Mouse (Mus musculus) heart, postnatal 14 days (tissue): ENCODE data around the gene Serac1. TPM values are rescaled to one million over a fixed set of nuclear protein-coding genes. Genes with fewer than 3 reads are reported as not detected.
A peak's percentile ranks its signal among the peaks of the same experiment; 100 is the strongest.

Experiments used
- DNase-seq, 2 experiments: peaks; one replicate each; pipeline ENCODE4 v3.0.0; 2021 to 2022
- intact Hi-C: fragments of 180-260 bp; cut with DNase I; formaldehyde crosslinking; loops from one replicate; pipeline ENCODE4 v1.15.1; 2025
- long read RNA-seq, 2 experiments: library from polyadenylated mRNA; stranded (forward); transcript quantifications; one replicate each; pipeline ENCODE4 v2.0.0; 2021
- total RNA-seq, 2 experiments: library from RNA; stranded (reverse); gene quantifications; 2 replicates each; pipeline ENCODE4 v1.2.3; 2021

Serac1 gene
- total RNA-seq, result 1 to 10 TPM; 7.6 to 7.9 TPM
- long read RNA-seq, experiment 1, full-length matches to known transcripts, result 7 of 13 reads
- long read RNA-seq, experiment 1, partial matches to known transcripts, result 0 of 13 reads
- long read RNA-seq, experiment 1, other reads (novel, unspliced or antisense), result 6 of 13 reads
- long read RNA-seq, experiment 2, full-length matches to known transcripts, result 5 of 8 reads
- long read RNA-seq, experiment 2, partial matches to known transcripts, result 0 of 8 reads
- long read RNA-seq, experiment 2, other reads (novel, unspliced or antisense), result 3 of 8 reads

DNA sequence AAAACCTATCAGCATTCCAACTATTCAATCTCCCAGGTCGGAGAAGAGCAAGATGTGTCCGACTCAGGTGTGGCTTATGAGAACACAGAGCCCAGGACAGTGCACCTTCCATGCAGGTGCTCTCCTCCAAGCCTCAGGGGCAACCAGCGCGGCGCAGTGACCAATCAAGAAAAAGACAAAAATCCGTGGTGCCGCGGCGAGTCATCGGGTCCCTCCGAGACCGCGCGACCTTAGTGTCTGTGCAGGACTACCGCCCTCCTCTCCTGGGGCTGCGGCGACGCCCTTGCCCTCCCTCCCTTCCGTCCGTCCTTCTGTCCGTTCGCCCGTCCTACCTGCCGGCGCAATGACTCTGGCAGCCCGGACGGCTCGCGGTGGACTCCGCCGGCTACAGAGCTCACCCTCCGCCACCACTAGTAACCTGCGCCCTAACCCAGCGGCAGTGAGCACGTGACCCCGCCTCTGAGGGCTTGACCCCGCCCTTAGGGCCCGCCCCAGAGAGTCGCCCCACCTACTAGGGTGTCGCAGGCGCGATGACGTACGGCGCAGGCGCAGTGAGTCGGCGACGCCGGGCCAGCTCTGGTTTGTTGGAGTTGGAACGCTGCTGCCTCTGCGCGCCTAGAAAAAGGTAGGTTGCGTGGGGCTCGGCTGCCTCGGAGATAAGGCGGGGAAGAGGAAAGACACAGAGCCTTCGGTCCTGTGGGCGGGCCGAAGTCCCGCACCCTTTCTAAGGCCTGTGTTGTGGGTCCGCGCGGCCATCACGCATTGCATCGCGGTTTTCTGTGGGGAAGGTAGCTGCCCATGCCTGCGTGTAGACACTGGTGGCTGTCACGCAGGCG is at the start of gene Serac1, which contains the start of gene Gtf2h5:
TSS of gene Serac1 (minus strand) at position 455 of the 836 bp plus-strand sequence.
TSS of gene Gtf2h5 (plus strand) at position 500 of the 836 bp plus-strand sequence.
- intact Hi-C loops, result no loop called here
- DNase-seq, result peak; percentile 98 to 99

DNA sequence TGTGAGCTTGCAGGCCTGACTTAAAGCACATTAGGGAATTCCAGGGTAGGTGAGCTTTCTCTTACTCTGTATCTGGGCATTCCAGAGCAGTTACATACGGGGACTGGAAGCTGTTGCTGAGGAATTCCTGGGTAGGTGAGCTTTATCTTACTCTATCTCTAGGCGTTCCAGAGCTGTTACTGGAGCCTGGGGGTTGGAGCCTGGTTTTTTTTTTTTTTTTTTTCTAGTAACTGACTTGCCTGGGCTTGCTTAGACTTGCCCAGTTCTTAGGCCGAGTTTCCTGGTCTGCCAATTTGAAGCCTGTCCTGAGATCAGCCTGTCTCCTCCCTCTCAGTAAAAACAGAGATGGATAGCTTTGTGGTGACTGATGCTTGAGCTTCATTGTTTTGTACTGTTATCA is 48.5 kb upstream of the Serac1 start:
- intact Hi-C loops, result no loop called here
- DNase-seq, result no peak

DNA sequence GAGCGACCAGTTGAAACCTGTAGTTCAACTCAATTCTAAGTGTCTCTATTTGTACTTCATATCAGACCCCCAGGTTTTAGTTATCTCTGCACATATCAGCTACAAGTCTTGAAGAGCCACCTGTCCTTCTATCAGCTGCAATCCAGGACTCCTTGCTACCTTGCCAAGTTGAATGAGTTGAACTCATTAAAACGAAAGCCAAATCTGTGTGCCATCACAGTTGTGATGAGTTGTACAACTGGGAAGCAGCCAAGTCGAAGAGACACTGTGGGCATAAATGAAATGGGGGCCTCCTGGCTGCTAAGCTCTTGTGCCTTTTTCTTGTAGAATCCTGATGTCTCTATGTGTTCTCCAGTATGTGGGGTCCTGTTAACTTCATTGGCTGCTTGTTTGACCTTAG is 45.9 kb upstream of the Serac1 start:
- no peak for DNase-seq
- intact Hi-C loops, result no loop called here

DNA sequence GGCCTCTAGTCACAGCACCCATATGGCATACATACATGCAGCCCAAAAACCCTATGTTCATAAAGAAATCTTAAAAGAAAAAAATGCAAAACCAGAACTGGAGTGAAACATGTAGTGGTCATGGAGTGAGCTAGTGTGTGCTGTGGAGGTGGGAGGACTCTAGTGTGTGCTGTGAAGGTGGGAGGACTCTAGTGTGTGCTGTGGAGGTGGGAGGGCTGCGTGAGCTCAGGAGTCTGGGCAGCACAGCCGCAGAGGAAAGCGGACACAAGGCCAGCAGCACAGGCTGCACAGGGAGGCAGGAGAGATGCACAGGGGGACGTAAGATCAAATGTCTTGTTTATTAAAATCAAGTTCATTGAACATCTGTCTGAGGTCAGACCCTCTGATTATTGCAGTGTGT is 44.2 kb upstream of the Serac1 start:
- no peak for DNase-seq
- intact Hi-C loops, result no loop called here

DNA sequence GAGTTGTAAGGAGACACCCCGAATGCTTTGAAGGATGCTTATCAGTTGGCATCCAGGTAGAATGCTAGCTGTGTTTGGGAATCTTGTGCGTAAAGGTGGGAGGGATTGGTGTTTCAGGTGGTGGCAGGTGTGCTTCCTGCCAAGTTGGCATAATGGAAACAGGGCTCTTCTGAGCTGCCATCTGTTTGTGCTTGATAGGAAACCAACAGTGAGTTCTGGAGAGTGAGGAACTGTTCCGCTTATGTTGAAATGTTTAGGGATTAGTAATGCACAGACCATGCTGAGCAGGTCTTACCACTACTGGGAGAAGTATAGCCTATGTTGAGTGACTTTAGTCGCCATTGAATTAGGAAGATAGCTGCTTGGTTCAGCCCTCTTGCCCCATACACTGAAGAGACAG is 39.3 kb upstream of the Serac1 start:
- intact Hi-C loops, result no loop called here
- no peak for DNase-seq

DNA sequence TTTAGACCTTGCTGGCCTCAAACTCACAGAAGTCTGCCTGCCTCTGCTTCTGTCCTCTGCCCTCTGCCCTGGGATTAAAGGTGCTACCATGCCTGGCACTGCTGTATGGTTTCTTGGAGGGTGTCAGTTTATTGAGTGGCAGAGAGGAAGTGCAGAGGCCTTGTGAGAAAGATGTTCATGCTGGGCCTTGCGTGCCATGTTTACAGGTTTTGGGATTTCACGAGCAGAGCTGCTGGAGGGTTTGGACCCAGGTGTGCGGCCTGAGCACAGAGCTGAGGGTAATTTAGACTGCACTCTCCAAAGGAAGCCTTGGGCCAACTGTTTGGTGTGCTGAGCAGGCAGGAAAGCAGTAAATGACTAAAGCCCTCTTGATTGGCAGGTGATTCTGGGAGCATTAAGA is 38.4 kb upstream of the Serac1 start:
- no peak for DNase-seq
- intact Hi-C loops, result no loop called here

DNA sequence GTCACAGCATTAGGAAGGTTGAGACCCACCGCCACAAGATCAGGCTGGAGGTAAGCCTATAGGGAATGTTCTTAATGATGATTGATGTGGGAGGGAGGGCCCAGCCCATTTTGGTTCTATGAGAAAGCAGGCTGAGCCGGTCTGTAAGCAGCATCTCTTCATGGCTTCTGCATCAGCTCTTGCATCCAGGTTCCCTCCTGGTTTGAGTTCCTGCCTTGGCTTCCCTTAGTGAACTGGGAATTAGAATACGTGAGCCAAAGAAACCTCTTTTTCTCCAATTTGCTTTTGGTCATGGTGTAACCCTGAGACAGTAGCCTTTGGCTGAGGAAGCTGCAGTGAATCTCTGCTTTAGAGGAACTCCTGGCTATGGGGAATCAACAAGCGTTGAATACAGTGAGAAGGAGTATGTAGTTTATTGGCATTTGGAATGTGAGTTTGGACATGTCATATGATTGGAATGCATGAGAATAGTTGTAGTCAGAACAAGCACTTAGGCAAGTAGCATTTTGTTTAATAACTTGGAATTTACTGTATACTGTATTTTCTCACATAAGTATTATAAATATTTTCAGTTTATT is 37.7 kb upstream of the Serac1 start:
- no peak for DNase-seq
- intact Hi-C loops, result no loop called here

DNA sequence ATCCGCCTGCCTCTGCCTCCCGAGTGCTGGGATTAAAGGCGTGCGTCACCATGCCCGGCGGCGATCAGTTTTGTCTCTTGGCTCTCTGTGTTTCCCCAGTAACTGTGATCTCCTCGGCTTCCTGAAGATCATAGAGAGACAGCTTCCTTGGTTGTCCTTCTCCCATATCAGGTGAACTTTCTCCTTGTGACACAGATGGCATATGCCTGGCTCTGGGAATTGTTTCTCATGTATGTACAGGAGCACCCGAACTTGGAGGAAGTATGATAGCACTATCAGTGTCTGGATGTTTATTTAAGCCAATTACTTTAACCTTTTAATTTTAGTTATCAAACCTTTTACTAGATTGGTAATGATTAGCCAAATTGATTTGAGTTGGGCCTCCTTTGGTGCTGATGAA is 35.5 kb upstream of the Serac1 start:
- intact Hi-C loops, result no loop called here
- no peak for DNase-seq

DNA sequence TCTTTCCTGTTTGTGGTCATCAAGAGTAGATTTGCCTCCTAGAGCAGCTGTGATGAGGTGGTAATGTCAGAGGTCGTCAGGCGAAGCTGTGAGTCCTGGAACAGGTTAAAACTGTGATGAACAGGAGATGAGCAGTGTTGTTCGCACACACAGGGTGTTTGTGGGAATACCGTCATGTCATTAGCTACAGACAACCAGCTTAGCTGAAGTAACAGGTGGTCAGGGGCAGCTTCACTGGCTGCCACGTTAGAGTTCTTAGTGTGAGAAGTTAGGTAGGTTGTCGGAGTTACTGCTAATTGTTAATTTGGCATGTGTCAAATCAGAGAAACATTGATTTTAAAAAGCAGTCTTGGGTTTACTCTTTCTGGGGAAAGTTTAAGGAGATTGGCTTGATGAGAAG is 34.1 kb upstream of the Serac1 start:
- intact Hi-C loops, result no loop called here

DNA sequence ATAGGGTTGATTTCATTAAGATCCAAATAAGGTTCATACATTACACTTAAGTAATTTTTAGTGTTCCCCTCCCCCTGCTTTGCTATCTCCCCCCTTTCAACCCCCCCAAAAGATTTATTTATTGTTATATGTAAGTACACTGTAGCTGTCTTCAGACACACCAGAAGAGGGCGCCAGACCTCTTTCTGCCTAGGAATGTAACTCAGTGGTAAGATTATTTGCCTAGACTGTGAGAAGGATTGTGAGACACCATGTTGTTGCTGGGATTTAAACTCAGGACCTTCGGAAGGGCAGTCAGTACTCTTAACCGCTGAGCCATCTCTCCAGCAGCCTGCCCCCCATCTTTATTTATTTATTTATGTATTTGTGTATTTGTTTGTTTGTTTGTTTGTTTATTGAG is 31.4 kb upstream of the Serac1 start:
- intact Hi-C loops, result no loop called here
- no peak for DNase-seq

More for the DNA sequence above, 34.1 kb upstream of the Serac1 start:
- no peak for DNase-seq

DNA sequence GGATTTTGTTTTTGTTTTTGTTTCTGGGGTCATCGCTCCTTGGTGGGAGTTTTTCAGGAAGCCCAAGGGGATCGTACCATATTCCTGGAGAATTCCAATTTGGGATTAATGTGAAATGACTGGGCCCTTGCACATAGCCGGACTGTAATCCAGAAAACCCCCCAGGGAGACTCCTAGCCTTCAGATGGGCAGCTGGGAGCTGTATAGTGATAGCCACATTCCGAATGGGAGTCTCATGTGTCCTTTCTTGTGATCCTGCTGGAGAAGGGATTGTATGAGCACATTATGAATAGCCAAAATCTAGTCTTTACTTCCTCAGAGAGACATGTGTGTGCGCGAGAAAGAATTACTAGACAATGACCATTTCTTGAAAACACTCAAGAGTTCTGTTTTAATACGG is 28.6 kb upstream of the Serac1 start:
- intact Hi-C loops, result loop anchor here (5.0 kb wide), 3 partner anchors 64 to 164 kb away; no protein-coding TSS in a partner anchor
- peak in 1 of 2 experiments; percentile 10 for DNase-seq

DNA sequence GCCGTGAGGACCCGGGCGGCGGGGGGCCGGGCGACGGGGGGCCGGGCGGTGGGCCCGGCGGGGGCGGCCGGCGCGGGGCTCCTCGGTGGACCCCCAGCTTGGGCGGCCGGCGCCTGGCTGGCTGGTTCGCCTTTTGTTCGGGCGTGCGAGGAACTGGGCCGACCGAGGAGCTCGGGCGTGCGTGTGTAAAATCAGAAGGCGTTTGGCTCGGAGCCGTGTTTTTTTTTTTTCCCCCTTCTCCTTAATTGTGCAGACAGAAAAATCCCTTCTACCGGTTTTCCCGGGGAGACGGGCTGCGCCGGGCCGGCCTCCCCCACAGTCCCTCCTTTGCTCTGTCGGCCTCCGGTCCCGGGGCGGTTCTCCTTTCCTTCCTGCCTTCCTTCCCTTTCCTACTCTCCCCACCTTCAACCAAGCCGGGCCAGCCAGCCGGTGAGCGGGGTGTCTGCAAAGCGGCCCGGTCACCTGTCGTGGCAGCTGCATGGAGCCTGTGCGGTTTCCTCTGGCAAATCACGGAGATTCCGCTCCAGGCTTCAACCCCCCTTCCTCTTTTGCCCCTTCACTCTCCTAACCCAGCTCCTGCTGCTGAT is 27.6 kb upstream of the Serac1 start:
- intact Hi-C loops, result loop anchor here (5.0 kb wide), 3 partner anchors 65 to 165 kb away; no protein-coding TSS in a partner anchor
- DNase-seq, result peak; percentile 56 to 62

DNA sequence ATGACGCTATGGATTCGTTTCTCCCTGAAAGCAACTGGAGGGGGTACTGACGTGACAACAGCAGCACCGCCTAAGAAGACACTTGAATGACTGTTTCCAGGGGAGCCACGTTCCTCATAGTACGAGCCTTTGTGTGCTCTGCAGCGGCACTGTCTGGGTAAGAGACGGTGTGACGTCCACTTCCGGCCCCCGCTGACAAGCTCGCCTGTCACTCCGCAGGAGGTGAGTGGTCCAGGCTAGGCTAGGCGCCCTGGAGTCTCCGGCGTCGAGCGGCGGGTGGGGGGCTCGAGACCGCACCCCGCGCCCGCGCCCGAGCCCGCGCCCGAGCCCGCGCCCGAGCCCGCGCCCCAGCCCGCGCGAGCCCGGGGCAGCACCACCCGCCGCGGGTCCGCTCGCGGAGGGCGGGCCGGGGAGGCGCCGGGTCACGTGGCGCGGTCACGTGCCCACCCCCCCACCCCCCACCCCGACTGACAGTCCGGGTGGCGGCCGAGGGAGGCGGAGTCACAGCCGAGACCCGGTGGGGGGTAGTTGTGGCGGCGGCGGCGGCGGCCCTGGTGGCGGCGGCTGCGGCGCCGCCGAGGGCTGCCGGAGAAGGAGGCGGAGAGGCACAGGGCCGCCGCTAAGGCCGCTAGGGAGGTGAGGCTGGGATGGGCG is 26.9 kb upstream of the Serac1 start, which contains the start of gene Tulp4:
TSS of gene Tulp4 (plus strand) at position 77 of the 654 bp plus-strand sequence.
- DNase-seq, result peak; percentile 86 to 89
- intact Hi-C loops, result loop anchor here (5.0 kb wide), 3 partner anchors 66 to 166 kb away; no protein-coding TSS in a partner anchor

DNA sequence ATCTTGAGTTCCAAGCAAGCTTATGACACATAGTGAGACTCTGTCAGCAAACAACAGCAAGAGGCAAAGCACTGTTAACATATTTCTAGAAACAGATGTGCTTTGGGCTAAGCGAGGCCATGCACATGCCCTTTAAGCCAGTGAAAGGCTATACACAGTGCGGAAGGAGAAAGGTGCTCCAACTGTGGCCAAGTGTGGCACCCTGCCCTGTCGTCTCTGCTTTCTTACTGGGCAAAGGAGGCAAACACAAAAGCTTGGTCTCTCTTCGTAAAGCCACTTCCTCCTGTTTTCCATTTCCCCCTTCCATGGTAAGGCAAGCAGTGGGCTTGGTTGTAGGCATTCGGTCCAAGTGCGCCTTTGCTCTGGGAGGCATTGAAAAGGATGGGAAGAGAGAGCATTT is 24.0 kb upstream of the Serac1 start:
- DNase-seq, result no peak
- intact Hi-C loops, result no loop called here

DNA sequence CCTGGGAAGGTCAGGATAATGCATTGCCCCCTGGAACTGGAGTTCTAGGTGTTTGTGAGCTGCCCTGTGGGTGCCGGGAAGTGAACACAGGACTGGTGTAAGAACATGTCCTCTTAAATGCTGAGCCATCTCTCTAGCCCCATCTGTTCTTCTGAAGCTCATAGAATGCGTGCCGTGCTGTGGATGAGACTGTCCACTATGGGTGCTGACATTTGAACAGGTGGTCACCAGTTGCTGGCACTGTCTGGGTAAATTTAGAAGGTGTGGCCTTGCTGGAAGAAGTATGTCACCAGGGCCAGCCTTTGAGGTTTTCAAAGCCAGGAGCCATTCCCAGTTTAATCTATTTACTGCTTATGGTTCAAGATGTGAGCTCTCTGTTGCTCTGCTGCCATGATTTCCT is 22.7 kb upstream of the Serac1 start:
- intact Hi-C loops, result no loop called here
- no peak for DNase-seq

DNA sequence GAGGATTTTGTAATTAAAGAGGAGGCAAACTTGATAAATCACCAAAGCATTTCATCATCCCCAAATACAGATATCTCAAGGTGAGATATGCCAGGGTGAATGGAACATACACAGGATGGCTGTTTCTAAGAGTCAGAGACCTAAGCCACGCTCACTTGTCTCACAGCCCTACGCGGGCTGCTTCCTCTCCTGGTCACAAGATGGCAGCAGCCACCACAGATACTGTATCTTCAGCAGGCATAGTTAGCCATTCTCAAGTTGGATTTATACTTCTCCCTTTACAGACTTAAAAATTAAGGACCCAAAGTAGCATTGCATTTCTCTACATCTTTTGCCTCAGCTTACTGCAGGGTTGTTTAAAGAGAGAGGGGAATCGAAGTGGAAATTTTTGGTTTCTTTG is 18.3 kb upstream of the Serac1 start:
- intact Hi-C loops, result no loop called here
- peak; percentile 63 to 69 for DNase-seq

DNA sequence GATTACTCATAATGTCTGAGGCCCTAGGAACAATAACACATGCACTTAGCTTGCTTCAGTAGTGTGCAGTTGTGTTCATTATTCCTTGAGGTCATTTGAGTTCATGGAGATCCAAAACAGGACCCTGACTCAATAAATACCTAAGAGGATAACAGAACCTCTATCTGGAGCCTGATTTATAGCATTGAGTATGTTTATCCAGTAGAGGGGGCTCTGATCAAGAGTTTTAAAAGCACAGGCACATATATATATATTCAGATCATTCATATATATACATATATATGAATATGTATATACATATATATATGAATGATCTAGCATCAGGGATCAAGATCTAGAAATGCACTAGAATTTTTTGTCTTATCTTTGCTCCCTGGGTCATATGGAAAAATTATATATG is 16.0 kb upstream of the Serac1 start:
- intact Hi-C loops, result no loop called here
- no peak for DNase-seq

DNA sequence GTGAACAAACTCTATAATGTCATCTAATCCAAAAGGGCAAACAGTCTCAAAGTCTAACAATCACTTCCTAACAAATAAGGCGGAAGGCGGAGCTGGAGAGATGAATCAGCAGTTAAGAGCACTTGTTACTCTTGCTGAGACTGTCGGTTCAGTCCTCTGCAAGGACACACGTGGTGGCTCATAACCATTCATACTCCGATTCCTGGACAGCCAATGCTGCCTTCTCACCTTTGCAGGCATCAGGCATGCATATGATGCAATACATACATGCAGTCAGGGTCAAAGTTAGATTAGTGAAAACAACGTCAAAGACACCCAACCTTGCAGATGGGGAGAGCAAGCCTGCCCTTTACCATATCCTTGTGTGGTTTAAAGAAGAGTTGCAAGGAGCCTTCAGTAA is 12.1 kb upstream of the Serac1 start:
- no peak for DNase-seq
- intact Hi-C loops, result no loop called here

DNA sequence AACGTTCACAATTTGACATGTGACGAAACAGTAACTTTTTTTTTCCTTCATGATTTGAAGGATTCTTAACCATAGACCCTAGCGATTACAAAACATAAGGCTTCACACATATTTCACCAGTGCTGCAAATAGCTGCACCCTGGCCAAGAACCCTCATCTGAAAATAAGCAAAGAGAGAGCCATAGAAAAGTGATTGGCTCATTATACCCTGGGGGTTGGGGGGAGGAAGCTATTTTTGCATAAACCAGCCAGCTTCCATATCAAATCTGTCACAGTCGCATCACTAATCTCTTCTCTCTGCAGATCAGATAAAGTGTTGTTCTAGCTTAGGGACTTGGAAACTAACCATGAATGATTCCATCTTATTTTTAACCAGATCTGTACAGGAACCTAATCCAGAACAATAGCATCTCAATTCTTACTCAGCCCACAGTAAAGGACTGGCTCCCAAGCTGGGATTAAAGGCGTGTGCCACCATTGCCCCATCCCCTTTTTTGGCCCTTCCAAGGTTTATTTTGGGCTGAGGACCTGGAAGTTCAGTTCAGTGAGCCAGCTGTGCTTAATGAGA is 3.9 kb upstream of the Serac1 start:
- no peak for DNase-seq
- intact Hi-C loops, result no loop called here

DNA sequence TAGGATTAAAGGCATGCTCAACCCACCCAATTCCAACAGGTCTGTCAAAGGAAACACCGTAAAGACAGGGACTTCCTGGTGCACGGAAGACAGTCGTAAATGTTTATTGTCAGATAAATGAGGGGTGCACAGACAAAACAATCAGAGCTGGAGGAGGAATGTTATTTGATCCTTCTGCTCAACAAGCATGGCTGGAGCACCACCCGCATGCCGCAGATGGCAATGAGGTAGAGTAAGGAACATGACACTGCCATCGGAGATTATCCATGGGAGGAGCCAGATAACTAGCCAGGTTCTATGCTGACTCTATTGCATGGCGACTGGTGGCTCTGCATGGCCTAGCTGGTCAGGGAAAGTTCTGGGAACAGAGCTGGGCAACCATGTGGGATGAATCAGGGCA is 6.1 kb downstream of the Serac1 start:
- intact Hi-C loops, result no loop called here
- DNase-seq, result no peak
